Mouse (Mus musculus): Measurements from ENCODE around the gene Grin2c.

DNA sequence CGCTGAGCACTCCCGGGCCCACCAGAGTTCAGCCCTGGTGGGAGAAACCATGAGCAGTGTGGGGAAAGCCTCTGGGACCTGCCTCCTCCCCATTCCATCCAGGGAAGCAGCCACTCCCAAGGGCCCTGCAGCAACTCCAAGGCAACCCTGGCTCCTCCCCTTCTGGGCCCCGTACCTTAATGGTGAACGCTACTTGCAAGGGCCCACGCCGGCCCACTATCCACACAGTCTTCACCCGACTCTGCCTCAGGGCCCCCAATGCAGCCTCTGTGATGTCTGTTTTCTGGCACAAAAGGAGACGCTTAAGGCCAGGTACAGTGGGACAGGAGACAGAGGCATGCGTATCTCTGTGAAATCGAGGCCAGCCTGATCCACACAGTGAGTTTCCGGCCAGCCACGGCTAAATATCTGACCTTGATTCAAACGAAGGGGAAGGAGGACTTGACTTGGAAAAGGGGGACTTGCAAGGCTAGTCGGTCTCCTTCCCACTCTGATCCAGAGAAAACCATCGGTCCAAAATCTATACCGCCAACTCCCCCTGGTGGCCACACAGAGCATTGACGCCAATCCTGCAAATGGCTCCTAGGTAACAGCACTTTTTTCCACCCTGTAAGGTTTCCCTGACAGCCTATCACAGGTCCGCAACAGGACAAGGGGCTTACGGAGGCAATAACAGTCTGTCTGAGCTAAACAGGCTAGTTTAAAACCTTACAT is 3.3 kb upstream of the Grin2c start:
- TF ChIP-seq CTCF (IDR thresholded peaks at IDR 0.05; ENCODE audit: extremely low read depth, insufficient read length, insufficient replicate concordance, low read depth, low read length), result peak; percentile 95; the same call in 1 of the 2 replicates
- TF ChIP-seq POLR2A (IDR thresholded peaks at IDR 0.05; ENCODE audit: low read depth, low read length), result no peak

All from small intestine, adult 2 months (tissue).